Mouse (Mus musculus) ES-E14 (cell line): ENCODE measurements at regions not wholly inside any gene's neighbourhood (a gene's known extent, or its start where the extent isn't known, plus 50 kb on each side); places are given as distances from the start of the nearest gene placed in this dataset.

ENCODE experiments used
- CHD2 ChIP-seq: IDR thresholded peaks from 2 replicates; pipeline ENCODE4 v1.6.1; 2014; ENCODE audit warnings: mild to moderate bottlenecking, low read depth, low read length, inconsistent platforms
- HCFC1 ChIP-seq: IDR thresholded peaks from 2 replicates; pipeline ENCODE4 v1.6.1; 2012; ENCODE audit warnings: low read length, inconsistent platforms, borderline replicate concordance; ENCODE audit not compliant: insufficient read depth
- MAFK ChIP-seq: IDR thresholded peaks from 2 replicates; pipeline ENCODE4 v1.6.1; 2014; ENCODE audit warnings: mild to moderate bottlenecking, low read depth, low read length, inconsistent platforms; ENCODE audit not compliant: insufficient read depth
- ZC3H11A ChIP-seq: IDR thresholded peaks from 2 replicates; pipeline ENCODE4 v1.6.1; 2012; ENCODE audit warnings: low read depth, mild to moderate bottlenecking, inconsistent platforms, low read length, borderline replicate concordance
- ZNF384 ChIP-seq: IDR thresholded peaks from 2 replicates; pipeline ENCODE4 v1.6.1; 2012; ENCODE audit warnings: low read depth, low read length, inconsistent platforms

- TF ChIP-seq CHD2, result no peak
- TF ChIP-seq ZNF384, result no peak
- TF ChIP-seq HCFC1, result no peak
- TF ChIP-seq ZC3H11A, result no peak
- TF ChIP-seq MAFK, result no peak
Measured at GRCm38 (mm10) chr2:173408681-173409081, 113.7 kb upstream of the 1700021F07Rik start.
